Mouse (Mus musculus) spleen, postnatal 4 days (tissue): ENCODE results near the gene Zfp36l2.

ENCODE experiments used
- DNase-seq, 2 experiments: peaks; one replicate each; pipeline ENCODE4 v3.0.0; 2022; ENCODE audit warnings: low spot score in 2 of 2

The Zfp36l2 gene

GRCm38 (mm10) chr17:84179026-84179972, 8.4 kb downstream of the Zfp36l2 start:
- peak; percentile 13 to 60 for DNase-seq

DNA sequence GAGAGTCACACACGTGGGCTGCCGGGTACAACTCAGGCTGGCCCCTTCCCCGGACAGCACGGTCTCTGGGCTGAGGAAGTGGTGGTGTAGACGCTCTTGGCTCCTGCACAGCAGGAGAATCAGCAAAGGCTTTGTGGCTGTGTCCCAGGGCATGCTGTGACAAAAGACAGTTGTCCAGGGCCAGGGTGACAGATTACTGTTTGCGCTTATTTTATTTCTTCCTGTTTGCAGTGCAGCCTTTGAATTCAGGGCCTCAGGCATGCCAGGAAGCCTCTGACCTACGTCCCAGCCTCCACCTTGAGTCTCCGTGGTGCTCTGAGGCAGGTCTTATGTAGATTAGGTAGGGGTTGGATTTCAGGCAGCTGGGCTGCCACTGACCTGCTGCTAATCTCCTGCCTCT, 10.3 kb downstream of the Zfp36l2 start:
- peak; percentile 12 to 62 for DNase-seq

- peak in 1 of 2 experiments; percentile 54 for DNase-seq
These were observed 11.3 kb downstream of the Zfp36l2 start for GRCm38 (mm10) chr17:84176446-84176845.

GRCm38 (mm10) chr17:84175196-84175595, 12.6 kb downstream of the Zfp36l2 start:
- DNase-seq = peak; percentile 11 to 58

GRCm38 (mm10) chr17:84167377-84167776, 20.4 kb downstream of the Zfp36l2 start:
- peak in 1 of 2 experiments; percentile 17 for DNase-seq

- DNase-seq = peak; percentile 16 to 56
These were observed 21.4 kb downstream of the Zfp36l2 start for GRCm38 (mm10) chr17:84166135-84166860.

DNA sequence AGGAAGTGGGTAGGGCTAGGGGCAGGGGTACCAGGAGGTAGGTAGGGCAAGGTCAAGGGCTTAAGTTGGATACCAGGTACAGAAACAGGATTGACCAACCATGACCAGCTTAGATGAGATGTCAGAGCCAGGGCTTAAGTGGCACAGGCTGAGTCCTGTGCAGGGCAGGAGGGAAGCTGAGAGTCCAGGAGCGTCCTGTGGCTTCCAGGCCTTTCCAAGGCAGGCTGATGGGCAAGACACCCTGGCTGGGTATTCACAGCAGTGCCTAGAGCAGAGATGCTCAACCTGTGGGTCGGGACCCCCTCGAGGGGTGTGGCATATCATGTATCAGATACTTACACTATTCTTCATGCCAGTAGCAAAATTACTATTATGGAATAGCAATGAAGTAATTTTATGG, 22.0 kb downstream of the Zfp36l2 start:
- DNase-seq = peak; percentile 10 to 49

GRCm38 (mm10) chr17:84164146-84164545, 23.6 kb downstream of the Zfp36l2 start:
- peak; percentile 12 to 56 for DNase-seq

GRCm38 (mm10) chr17:84163066-84163785, 24.5 kb downstream of the Zfp36l2 start:
- DNase-seq = peak; percentile 13 to 59

DNA sequence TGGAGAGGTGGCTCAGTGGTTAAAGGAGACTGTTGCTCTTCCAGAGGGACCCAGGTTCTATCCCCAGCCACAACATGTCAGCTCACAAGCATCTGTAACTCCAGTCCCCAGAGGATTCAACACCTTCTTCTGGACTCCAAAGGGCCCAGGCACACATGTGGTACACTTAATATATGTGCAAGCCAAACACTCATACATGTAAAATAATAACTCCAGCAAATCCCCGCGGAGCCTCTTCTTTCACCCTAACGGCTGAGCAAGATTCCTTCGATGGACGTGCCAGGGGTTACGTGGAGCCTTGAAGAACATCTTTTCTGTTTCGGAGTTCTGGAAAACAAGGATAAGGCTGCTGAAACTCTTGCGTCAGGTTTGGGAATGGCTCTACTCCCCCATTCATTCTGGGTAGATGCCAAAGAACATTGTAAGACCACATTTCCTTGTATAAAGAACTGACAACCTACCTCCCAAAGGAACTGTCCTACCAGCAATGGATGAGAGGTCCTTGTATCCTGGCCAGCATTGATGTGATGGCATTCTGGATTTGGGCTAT, 25.5 kb downstream of the Zfp36l2 start:
- peak; percentile 9 to 58 for DNase-seq

GRCm38 (mm10) chr17:84161231-84161854, 26.4 kb downstream of the Zfp36l2 start:
- DNase-seq = peak; percentile 34 to 73

GRCm38 (mm10) chr17:84158891-84159290, 28.9 kb downstream of the Zfp36l2 start:
- DNase-seq = peak in 1 of 2 experiments; percentile 57

GRCm38 (mm10) chr17:84158461-84158795, 29.3 kb downstream of the Zfp36l2 start:
- DNase-seq = peak in 1 of 2 experiments; percentile 57

- peak in 1 of 2 experiments; percentile 59 for DNase-seq
These were observed 29.8 kb downstream of the Zfp36l2 start for GRCm38 (mm10) chr17:84157743-84158460.

GRCm38 (mm10) chr17:84156748-84157742, 30.7 kb downstream of the Zfp36l2 start:
- peak; percentile 11 to 62 for DNase-seq

- DNase-seq = no peak
These were observed 31.5 kb downstream of the Zfp36l2 start for GRCm38 (mm10) chr17:84156227-84156573.

DNA sequence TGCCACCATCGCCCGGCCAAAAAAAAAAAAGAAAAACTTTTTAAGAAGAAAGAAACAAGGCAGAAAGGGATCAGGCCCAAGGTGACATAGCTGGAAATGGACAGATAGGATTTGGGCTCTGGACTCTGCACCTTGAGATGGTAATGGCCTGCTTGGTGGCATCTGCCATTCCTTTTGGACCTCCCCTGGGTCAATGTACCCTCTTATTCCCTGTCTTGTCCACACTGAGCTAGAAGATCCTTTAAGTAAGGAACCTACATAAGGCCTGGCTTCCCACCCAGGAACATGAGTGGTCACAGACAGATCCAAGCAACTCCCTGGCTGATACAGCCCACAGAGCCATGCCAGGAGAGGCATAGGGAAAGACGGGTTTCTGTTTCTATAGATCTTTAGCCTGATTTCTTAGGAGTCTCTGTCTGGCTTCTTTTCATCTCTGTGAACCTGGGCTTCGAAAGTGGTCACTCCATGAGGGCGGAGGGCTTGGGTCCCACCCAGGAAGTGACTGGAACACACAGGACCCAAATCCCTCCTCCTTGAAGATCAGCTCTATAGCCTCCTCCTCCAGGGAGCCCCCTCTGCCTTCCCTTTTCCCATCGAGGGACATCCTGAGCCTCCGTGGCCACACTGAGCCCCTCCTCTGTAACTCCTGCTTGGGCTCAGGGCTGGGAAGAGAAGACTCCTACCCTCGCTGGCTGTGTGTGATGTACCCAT, 32.1 kb downstream of the Zfp36l2 start:
- DNase-seq = peak; percentile 10 to 60

GRCm38 (mm10) chr17:84155029-84155338, 32.8 kb downstream of the Zfp36l2 start:
- no peak for DNase-seq
